ENCODE assay signal across 24 mouse cellular contexts in genomic region chr5:7532686-7533199, GRCm38 (mm10).
"Had no signal": no experiment of that assay in that cellular context is flagged by ENCODE, and none has a peak within 500 bp of the region (broad histone marks: within the 10 kb centered on the region; RNA-seq: fewer than 3 reads in every experiment).

No protein-coding gene starts in this region.

- H3K9ac ChIP-seq: heart, embryonic 12.5 days; hindbrain, embryonic 15.5 days; intestine, embryonic 15.5 days; limb, embryonic 12.5 days; liver, embryonic 13.5 days had no signal

- H3K36me3 ChIP-seq: heart, embryonic 10.5 days; heart, embryonic 12.5 days; hindbrain, embryonic 15.5 days; intestine, embryonic 15.5 days; limb, embryonic 10.5 days; limb, embryonic 12.5 days; liver, embryonic 13.5 days had no signal

- H3K27ac ChIP-seq: gastrocnemius, adult 2 months; heart, embryonic 10.5 days; hindbrain, embryonic 15.5 days; intestine, embryonic 15.5 days; layer of hippocampus, adult 2 months; left cerebral cortex, adult 2 months; limb, embryonic 10.5 days; limb, embryonic 12.5 days; liver, embryonic 13.5 days had no signal

- DNase-seq: gastrocnemius, adult 2 months; gastrocnemius, postnatal 10 days; gastrocnemius, postnatal 25 days; heart, adult 18-20 months; heart, postnatal 10 days; heart, postnatal 4 days; kidney, adult 18-20 months; kidney, adult 8-10 months; kidney, postnatal 10 days; kidney, postnatal 25 days; kidney, postnatal 4 days; liver; liver, embryonic 13.5 days had no signal

- H3K9me3 ChIP-seq: heart, embryonic 10.5 days; heart, embryonic 12.5 days; hindbrain, embryonic 15.5 days; intestine, embryonic 15.5 days; limb, embryonic 10.5 days; limb, embryonic 12.5 days; liver, embryonic 13.5 days had no signal

- H3K4me3 ChIP-seq: gastrocnemius, adult 2 months; heart, embryonic 10.5 days; heart, embryonic 12.5 days; hindbrain, embryonic 15.5 days; intestine, embryonic 15.5 days; layer of hippocampus, adult 2 months; left cerebral cortex, adult 2 months; limb, embryonic 10.5 days; limb, embryonic 12.5 days; liver, embryonic 13.5 days had no signal

- H3K4me2 ChIP-seq: heart, embryonic 12.5 days; hindbrain, embryonic 15.5 days; intestine, embryonic 15.5 days; limb, embryonic 12.5 days; liver, embryonic 11.5 days; liver, embryonic 13.5 days had no signal

- ATAC-seq: inflammation-experienced regulatory T-cells, adult 6 months; intestine, embryonic 15.5 days; intestine, postnatal 0 days had no signal

- H3K27me3 ChIP-seq: heart, embryonic 12.5 days; hindbrain, embryonic 15.5 days; intestine, embryonic 15.5 days; limb, embryonic 12.5 days; liver, embryonic 13.5 days had no signal

- H3K4me1 ChIP-seq: heart, embryonic 10.5 days; heart, embryonic 12.5 days; hindbrain, embryonic 15.5 days; intestine, embryonic 15.5 days; limb, embryonic 10.5 days; limb, embryonic 12.5 days; liver, embryonic 13.5 days had no signal
